10 mouse cellular contexts compared by ENCODE assay signal in genomic region chr12:6638761-6639281, GRCm38 (mm10).
A peak's percentile ranks its signal among the peaks of the same experiment; 100 is the strongest.
DNase-seq lines count a peak whose midpoint lies in the region; ATAC-seq lines count a peak whose summit lies in the region.
"Had no signal": no experiment of that assay in that cellular context is flagged by ENCODE, and none has a peak within 500 bp of the region (broad histone marks: within the 10 kb centered on the region; RNA-seq: fewer than 3 reads in every experiment).

No protein-coding gene starts in this region.

- no peaks in the 10 kb centered on the region for H3K9me3 ChIP-seq in forebrain, embryonic 12.5 days
- no peaks in the 10 kb centered on the region for H3K9me3 ChIP-seq in forebrain, embryonic 11.5 days (ENCODE audit: control insufficient read depth, low read length)
- no peaks in the 10 kb centered on the region for H3K9me3 ChIP-seq in liver, embryonic 11.5 days (ENCODE audit: control insufficient read depth, low read length)
- no peaks in the 10 kb centered on the region for H3K9me3 ChIP-seq in neural tube, embryonic 15.5 days (replicated peaks)

- H3K27ac ChIP-seq in forebrain, embryonic 12.5 days: peak overlapping the region; percentile 19; the same call in 1 of the 2 replicates
- no peak overlapping the region for H3K27ac ChIP-seq in forebrain, embryonic 11.5 days (ENCODE audit: low read depth, low read length)
- H3K27ac ChIP-seq in liver, embryonic 11.5 days (ENCODE audit: low read depth, low read length): no peak overlapping the region
- no peak overlapping the region for H3K27ac ChIP-seq in neural tube, embryonic 15.5 days (replicated peaks)

- no peak for DNase-seq in forebrain, embryonic 11.5 days (ENCODE audit: low spot score)
- DNase-seq in frontal cortex, postnatal 14 days (ENCODE audit: low spot score in 2 of 2): peak; percentile 65 to 83
- peak; percentile 79 for DNase-seq in left cerebral cortex, adult 11 months (ENCODE audit: low spot score)
- DNase-seq in right cerebral cortex, postnatal 14 days: peak; percentile 65
- no peak for DNase-seq in liver, embryonic 11.5 days (ENCODE audit: low spot score)
- DNase-seq in kidney, postnatal 25 days: no peak
- DNase-seq: liver, postnatal 0 days had no signal

- no peaks in the 10 kb centered on the region for H3K36me3 ChIP-seq in forebrain, embryonic 12.5 days (replicated peaks)
- H3K36me3 ChIP-seq in forebrain, embryonic 11.5 days (ENCODE audit: control insufficient read depth, insufficient read depth, low read length): no peaks in the 10 kb centered on the region
- no peaks in the 10 kb centered on the region for H3K36me3 ChIP-seq in liver, embryonic 11.5 days (ENCODE audit: control insufficient read depth, insufficient read depth, low read length)
- no peaks in the 10 kb centered on the region for H3K36me3 ChIP-seq in neural tube, embryonic 15.5 days

- H3K9ac ChIP-seq in forebrain, embryonic 12.5 days: no peak overlapping the region
- no peak overlapping the region for H3K9ac ChIP-seq in forebrain, embryonic 11.5 days (ENCODE audit: low read length)
- no peak overlapping the region for H3K9ac ChIP-seq in liver, embryonic 11.5 days (ENCODE audit: low read depth, low read length)
- no peak overlapping the region for H3K9ac ChIP-seq in neural tube, embryonic 15.5 days (replicated peaks)
- H3K9ac ChIP-seq: liver, postnatal 0 days had no signal

- H3K27me3 ChIP-seq in forebrain, embryonic 12.5 days: no peaks in the 10 kb centered on the region
- H3K27me3 ChIP-seq in forebrain, embryonic 11.5 days (ENCODE audit: control insufficient read depth, insufficient read depth, low read length): no peaks in the 10 kb centered on the region
- no peaks in the 10 kb centered on the region for H3K27me3 ChIP-seq in liver, embryonic 11.5 days (replicated peaks; ENCODE audit: control insufficient read depth, insufficient read depth, low read length)
- no peaks in the 10 kb centered on the region for H3K27me3 ChIP-seq in neural tube, embryonic 15.5 days (replicated peaks)
- H3K27me3 ChIP-seq: megakaryocyte, embryonic 14.5 days had no signal

- ATAC-seq in forebrain, embryonic 12.5 days (ENCODE audit: low FRiP score): peak; percentile 63; the same call in 1 of the 2 replicates
- ATAC-seq in forebrain, embryonic 11.5 days (replicated peaks; ENCODE audit: low FRiP score): no peak
- no peak for ATAC-seq in liver, embryonic 11.5 days (replicated peaks; ENCODE audit: low FRiP score)
- no peak for ATAC-seq in neural tube, embryonic 15.5 days (ENCODE audit: low FRiP score)
- ATAC-seq: liver, postnatal 0 days had no signal

- no peak overlapping the region for H3K4me3 ChIP-seq in forebrain, embryonic 12.5 days (replicated peaks)
- H3K4me3 ChIP-seq in forebrain, embryonic 11.5 days (ENCODE audit: low read depth, low read length): no peak overlapping the region
- no peak overlapping the region for H3K4me3 ChIP-seq in liver, embryonic 11.5 days (ENCODE audit: low read depth, low read length)
- H3K4me3 ChIP-seq in neural tube, embryonic 15.5 days (replicated peaks): no peak overlapping the region
- H3K4me3 ChIP-seq: megakaryocyte, embryonic 14.5 days had no signal

- 82% methylated on average over 7 of the region's 7 CpGs for WGBS in forebrain, embryonic 12.5 days
- 82% methylated on average over 7 of the region's 7 CpGs for WGBS in forebrain, embryonic 11.5 days
- WGBS in liver, embryonic 11.5 days: 74% methylated on average over 7 of the region's 7 CpGs
- WGBS in neural tube, embryonic 15.5 days: 82% methylated on average over 7 of the region's 7 CpGs

- H3K4me1 ChIP-seq in forebrain, embryonic 12.5 days: no peaks in the 10 kb centered on the region
- no peaks in the 10 kb centered on the region for H3K4me1 ChIP-seq in forebrain, embryonic 11.5 days (replicated peaks; ENCODE audit: control insufficient read depth, insufficient read depth, low read length)
- H3K4me1 ChIP-seq in liver, embryonic 11.5 days (replicated peaks; ENCODE audit: control insufficient read depth, insufficient read depth, low read length): no peaks in the 10 kb centered on the region
- no peaks in the 10 kb centered on the region for H3K4me1 ChIP-seq in neural tube, embryonic 15.5 days
- H3K4me1 ChIP-seq: megakaryocyte, embryonic 14.5 days had no signal

- no peak overlapping the region for H3K4me2 ChIP-seq in forebrain, embryonic 12.5 days
- no peak overlapping the region for H3K4me2 ChIP-seq in forebrain, embryonic 11.5 days (ENCODE audit: low read depth, low read length, severe bottlenecking)
- no peak overlapping the region for H3K4me2 ChIP-seq in liver, embryonic 11.5 days
- no peak overlapping the region for H3K4me2 ChIP-seq in neural tube, embryonic 15.5 days

Comparison
In these comparisons a context has a peak if more than half of its experiments do, and no peak if none do; other contexts are left out.
1. DNase-seq: peak in frontal cortex, postnatal 14 days (2 of 2), left cerebral cortex, adult 11 months (single experiment) and right cerebral cortex, postnatal 14 days (single experiment); none in forebrain, embryonic 11.5 days (single experiment), liver, embryonic 11.5 days (single experiment) and kidney, postnatal 25 days (0 of 2).